Comparison of ENCODE assay signal across 7 mouse cellular contexts in the genomic region with DNA sequence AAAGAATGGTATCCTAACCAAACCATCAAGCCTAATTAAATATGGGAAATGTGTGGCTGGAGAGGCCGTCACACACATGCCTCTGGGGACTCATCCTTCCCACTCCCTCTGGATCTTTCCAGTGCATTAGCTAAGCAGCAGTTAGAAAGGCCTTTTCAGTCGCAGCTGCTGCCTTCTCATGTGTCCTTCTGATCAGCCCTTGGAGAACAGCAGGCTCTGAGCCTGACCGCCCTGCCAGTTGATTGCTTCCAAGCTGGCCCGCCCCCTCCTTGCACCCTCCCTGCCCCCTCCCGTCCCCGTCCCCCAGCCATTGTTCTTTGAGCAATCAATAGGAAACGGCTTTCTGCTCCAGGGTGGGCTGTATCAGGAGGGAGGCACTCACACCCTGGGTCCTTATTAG. TPM values are rescaled to one million over a fixed set of nuclear protein-coding genes. Genes with fewer than 3 reads are reported as not detected.
A peak's percentile ranks its signal among the peaks of the same experiment; 100 is the strongest.
DNase-seq lines count a peak whose midpoint lies in the region; ATAC-seq lines count a peak whose summit lies in the region.

No protein-coding gene starts in this region.

- no peak overlapping the region for H3K9ac ChIP-seq in forebrain, embryonic 16.5 days (replicated peaks; ENCODE audit: low read depth, low read length)
- peak overlapping the region; percentile 28; the same call in 1 of the 2 replicates for H3K9ac ChIP-seq in hindbrain, embryonic 14.5 days

- H3K27me3 ChIP-seq in forebrain, embryonic 16.5 days (replicated peaks; ENCODE audit: control insufficient read depth, insufficient read depth, low read length) = no peaks in the 10 kb centered on the region
- H3K27me3 ChIP-seq in hindbrain, embryonic 14.5 days (ENCODE audit: control insufficient read depth, insufficient read depth, low read length) = no peaks in the 10 kb centered on the region

- H3K9me3 ChIP-seq in forebrain, embryonic 16.5 days (ENCODE audit: control insufficient read depth, low read length) = no peaks in the 10 kb centered on the region
- no peaks in the 10 kb centered on the region for H3K9me3 ChIP-seq in hindbrain, embryonic 14.5 days (ENCODE audit: control insufficient read depth, low read length)

- H3K4me1 ChIP-seq in forebrain, embryonic 16.5 days (replicated peaks; ENCODE audit: control insufficient read depth, insufficient read depth, low read length) = no peaks in the 10 kb centered on the region
- H3K4me1 ChIP-seq in hindbrain, embryonic 14.5 days (replicated peaks; ENCODE audit: control insufficient read depth, insufficient read depth, low read length) = peaks cover 11% of the 10 kb centered on the region

- no peak overlapping the region for H3K27ac ChIP-seq in forebrain, embryonic 16.5 days (ENCODE audit: low read length)
- peak overlapping the region; percentile 73 for H3K27ac ChIP-seq in hindbrain, embryonic 14.5 days

- peak; percentile 4 for DNase-seq in right cerebral cortex, adult 18-20 months
- DNase-seq in right cerebral cortex, postnatal 10 days (ENCODE audit: low spot score in 2 of 2) = no peak
- DNase-seq in hindbrain, embryonic 14.5 days (ENCODE audit: low spot score) = peak; percentile 60
- peak; percentile 84 for DNase-seq in retina, embryonic 14.5 days (ENCODE audit: low spot score)
- DNase-seq in cerebellum, adult 11 months = no peak
- no peak for DNase-seq in left cerebral cortex, postnatal 25 days (ENCODE audit: low spot score in 2 of 2)

- intact Hi-C loops in left cerebral cortex, postnatal 25 days (cut with DNase I) = no loop called here

- no peaks in the 10 kb centered on the region for H3K36me3 ChIP-seq in forebrain, embryonic 16.5 days (ENCODE audit: control insufficient read depth, insufficient read depth)
- no peaks in the 10 kb centered on the region for H3K36me3 ChIP-seq in hindbrain, embryonic 14.5 days (replicated peaks; ENCODE audit: control insufficient read depth, insufficient read depth)

- no peak overlapping the region for H3K4me2 ChIP-seq in forebrain, embryonic 16.5 days (ENCODE audit: low read length)
- H3K4me2 ChIP-seq in hindbrain, embryonic 14.5 days (replicated peaks) = peak overlapping the region; percentile 25; the same call in 1 of the 2 replicates

- WGBS in forebrain, embryonic 16.5 days = under 1% methylated on average over 7 of the region's 7 CpGs
- WGBS in hindbrain, embryonic 14.5 days = 1% methylated on average over 7 of the region's 7 CpGs

- peak; percentile 76 for ATAC-seq in forebrain, embryonic 16.5 days
- peak; percentile 81 for ATAC-seq in hindbrain, embryonic 14.5 days (ENCODE audit: low FRiP score)

- H3K4me3 ChIP-seq in forebrain, embryonic 16.5 days (replicated peaks; ENCODE audit: low read length) = no peak overlapping the region
- H3K4me3 ChIP-seq in hindbrain, embryonic 14.5 days (replicated peaks; ENCODE audit: low read length) = no peak overlapping the region

RNA-seq across cellular contexts. Expression of a gene that starts 27.7 kb away (rescaled TPM):
- 19.0 and 22.6 TPM in 2 replicates for polyA plus RNA-seq in forebrain, embryonic 16.5 days (2015; fragmentation: Nextera tagmentation; extraction: Ambion mirVana)
- polyA plus RNA-seq in hindbrain, embryonic 14.5 days (2014; fragmentation: Nextera tagmentation; extraction: Ambion mirVana) = 38.1 and 39.0 TPM in 2 replicates
- 100 to 1,000 TPM; 170 to 176 TPM for total RNA-seq in left cerebral cortex, postnatal 25 days (2021)

Comparison
In these comparisons a context has a peak if more than half of its experiments do, and no peak if none do; other contexts are left out.
1. DNase-seq: peak in right cerebral cortex, adult 18-20 months (single experiment), hindbrain, embryonic 14.5 days (single experiment) and retina, embryonic 14.5 days (single experiment); none in right cerebral cortex, postnatal 10 days (0 of 2), cerebellum, adult 11 months (single experiment) and left cerebral cortex, postnatal 25 days (0 of 2).